Mouse (Mus musculus) myocyte (in vitro differentiated cells): ENCODE data around the gene Bcl9. TPM values are rescaled to one million over a fixed set of nuclear protein-coding genes. Genes with fewer than 3 reads are reported as not detected.

Experiments used
- H3K27me3 ChIP-seq: one replicate; pipeline ENCODE4 v1.6.1; 2011; ENCODE audit not compliant: control insufficient read depth, insufficient read depth, insufficient read length
- H3K36me3 ChIP-seq: one replicate; pipeline ENCODE4 v1.6.1; 2011; ENCODE audit not compliant: control insufficient read depth, insufficient read depth
- H3K4me2 ChIP-seq: one replicate; pipeline ENCODE4 v1.6.1; 2011; ENCODE audit warnings: low read depth, control low read depth
- H3K4me3 ChIP-seq: one replicate; pipeline ENCODE4 v1.5.1; 2011; ENCODE audit warnings: mild to moderate bottlenecking, control low read depth, moderate library complexity
- H3K79me2 ChIP-seq: one replicate; pipeline ENCODE4 v1.6.1; 2011; ENCODE audit not compliant: control insufficient read depth, insufficient read depth
- H3ac ChIP-seq: one replicate; pipeline ENCODE4 v1.6.1; 2011; ENCODE audit not compliant: control insufficient read depth, insufficient read length
- CEBPB ChIP-seq: IDR thresholded peaks from 2 replicates; pipeline ENCODE4 v1.6.1; 2011; ENCODE audit warnings: mild to moderate bottlenecking, moderate library complexity; ENCODE audit not compliant: poor library complexity, insufficient read depth, severe bottlenecking
- E2F4 ChIP-seq: IDR thresholded peaks from one replicate; pipeline ENCODE4 v1.6.1; 2011; ENCODE audit warnings: mild to moderate bottlenecking, control low read depth, moderate library complexity; ENCODE audit not compliant: insufficient read depth
- MAX ChIP-seq: IDR thresholded peaks from one replicate; pipeline ENCODE4 v1.6.1; 2011; ENCODE audit warnings: low read depth, mild to moderate bottlenecking, control low read depth
- MYOD1 ChIP-seq, 3 experiments: IDR thresholded peaks; one replicate each; pipeline ENCODE4 v1.6.1; 2011; ENCODE audit warnings: control low read depth in 2 of 3, low read depth in 2 of 3, mild to moderate bottlenecking in 2 of 3, moderate library complexity in 1 of 3; ENCODE audit not compliant: insufficient read length in 2 of 3, control insufficient read depth in 1 of 3
- MYOG ChIP-seq, 3 experiments: IDR thresholded peaks; one replicate each; pipeline ENCODE4 v1.6.1; 2011; ENCODE audit warnings: control low read depth in 2 of 3, low read depth in 2 of 3, mild to moderate bottlenecking in 2 of 3; ENCODE audit not compliant: insufficient read length in 2 of 3, control insufficient read depth in 1 of 3, insufficient read depth in 1 of 3
- POLR2A ChIP-seq: IDR thresholded peaks from one replicate; pipeline ENCODE4 v1.6.1; 2011; ENCODE audit warnings: low read depth, mild to moderate bottlenecking, control low read depth, moderate library complexity; ENCODE audit not compliant: insufficient read length
- POLR2AphosphoS2 ChIP-seq: IDR thresholded peaks from one replicate; pipeline ENCODE4 v1.6.1; 2011; ENCODE audit warnings: low read depth, control low read depth; ENCODE audit not compliant: insufficient read length
- REST ChIP-seq: IDR thresholded peaks from one replicate; pipeline ENCODE4 v1.6.1; 2011; ENCODE audit warnings: mild to moderate bottlenecking, control low read depth, moderate library complexity; ENCODE audit not compliant: insufficient read depth, insufficient read length
- SRF ChIP-seq: IDR thresholded peaks from one replicate; pipeline ENCODE4 v1.6.1; 2011; ENCODE audit warnings: low read depth; ENCODE audit not compliant: control insufficient read depth, insufficient read length
- TCF12 ChIP-seq: IDR thresholded peaks from one replicate; pipeline ENCODE4 v1.6.1; 2011; ENCODE audit warnings: mild to moderate bottlenecking, control low read depth; ENCODE audit not compliant: poor library complexity, insufficient read depth, severe bottlenecking
- TCF3 ChIP-seq: IDR thresholded peaks from one replicate; pipeline ENCODE4 v1.6.1; 2011; ENCODE audit warnings: low read depth, control low read depth; ENCODE audit not compliant: insufficient read length
- USF1 ChIP-seq: IDR thresholded peaks from one replicate; pipeline ENCODE4 v1.6.1; 2011; ENCODE audit warnings: low read depth, mild to moderate bottlenecking, control low read depth, moderate library complexity
- polyA plus RNA-seq: library from polyadenylated mRNA; unstranded; fragments of >200 nt; fragmentation: generic; extraction: Trizol; gene quantifications from one replicate; pipeline ENCODE4 v1.2.1, GENCODE M21; 2012; ENCODE audit warnings: missing spikeins

The Bcl9 gene
- polyA plus RNA-seq, 1 experiment: 5.7 TPM

DNA sequence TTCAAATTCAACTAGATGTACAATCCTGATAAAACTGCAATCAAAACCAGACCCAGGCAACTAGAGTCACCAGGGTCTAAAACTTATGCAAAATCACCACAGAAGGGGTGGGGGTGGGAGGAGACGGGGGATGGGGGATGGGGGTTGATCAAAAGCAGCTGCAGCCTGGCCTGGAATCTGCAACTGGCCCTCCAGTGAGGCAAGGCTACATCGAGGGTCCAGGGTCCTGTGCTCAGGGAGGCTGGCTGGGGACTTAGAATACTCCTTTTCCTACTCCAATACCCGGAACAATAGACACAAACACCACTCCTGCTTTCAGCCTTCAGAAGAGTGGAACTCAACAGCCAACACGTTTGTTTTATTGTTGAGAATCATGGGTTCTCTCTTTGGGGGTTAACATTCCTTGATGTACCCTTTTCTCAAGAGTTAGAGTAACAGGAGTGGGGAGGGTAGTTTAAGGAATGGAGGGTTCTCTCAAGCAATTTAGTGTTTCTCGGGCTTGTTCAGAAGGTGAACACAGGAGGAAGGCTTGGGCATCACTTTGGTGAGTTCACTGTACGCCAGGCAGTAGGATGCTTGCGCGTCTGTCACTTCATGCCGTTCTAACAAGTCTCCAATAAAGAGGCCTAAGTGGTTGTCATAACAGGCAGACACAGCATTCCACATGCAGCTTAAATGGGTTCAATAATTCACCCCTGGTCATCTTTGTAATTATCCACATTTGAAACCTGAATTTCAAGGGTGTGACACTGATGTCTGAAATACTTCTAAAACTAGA, 43.7 kb downstream of the Bcl9 start:
- no peak for TF ChIP-seq TCF3
- TF ChIP-seq POLR2A: no peak
- TF ChIP-seq MYOD1 (IDR thresholded peaks at IDR 0.05; ENCODE audit: control insufficient read depth in 1 of 3, insufficient read length in 2 of 3, low read depth in 2 of 3): no peak
- no peak for TF ChIP-seq REST
- no peak for TF ChIP-seq CEBPB
- Histone ChIP-seq H3K27me3 (no peaks in the 10 kb centered on the region), H3K36me3 (no peaks in the 10 kb centered on the region), H3ac (no peak overlapping the region), H3K4me2 (no peak overlapping the region), H3K79me2 (no peaks in the 10 kb centered on the region), H3K4me3 (no peak overlapping the region)

DNA sequence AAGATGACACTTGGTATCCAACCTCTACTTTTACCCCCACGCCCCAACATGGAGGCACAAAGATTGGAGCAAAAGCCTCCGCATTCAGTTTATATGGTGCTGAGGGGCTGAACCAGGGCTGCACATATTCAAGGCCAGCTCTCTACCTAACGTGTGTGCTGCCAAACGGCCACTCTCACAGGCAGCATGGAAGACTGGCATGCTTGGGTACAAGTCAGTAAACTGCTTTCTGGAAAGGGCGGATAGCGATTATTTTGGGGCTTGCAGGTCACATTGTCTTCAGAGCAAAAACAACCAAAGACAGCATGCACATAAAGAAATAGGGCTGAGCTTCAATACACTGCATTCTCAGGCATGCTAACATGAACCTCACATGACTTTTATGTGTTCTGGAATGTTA, 44.8 kb downstream of the Bcl9 start:
- no peak overlapping the region for H3ac ChIP-seq
- H3K4me3 ChIP-seq: no peak overlapping the region
- TF ChIP-seq MYOG (IDR thresholded peaks at IDR 0.05; ENCODE audit: control insufficient read depth in 1 of 3, insufficient read depth in 1 of 3, insufficient read length in 2 of 3, low read depth in 2 of 3) (no peak), POLR2A (no peak), USF1 (no peak), POLR2AphosphoS2 (no peak), REST (no peak), SRF (no peak), MYOD1 (IDR thresholded peaks at IDR 0.05; ENCODE audit: control insufficient read depth in 1 of 3, insufficient read length in 2 of 3, low read depth in 2 of 3) (no peak), E2F4 (no peak), MAX (no peak), TCF3 (no peak), CEBPB (no peak), TCF12 (no peak)
- H3K79me2 ChIP-seq: no peaks in the 10 kb centered on the region
- no peak overlapping the region for H3K4me2 ChIP-seq
- H3K36me3 ChIP-seq: no peaks in the 10 kb centered on the region
- H3K27me3 ChIP-seq: no peaks in the 10 kb centered on the region

DNA sequence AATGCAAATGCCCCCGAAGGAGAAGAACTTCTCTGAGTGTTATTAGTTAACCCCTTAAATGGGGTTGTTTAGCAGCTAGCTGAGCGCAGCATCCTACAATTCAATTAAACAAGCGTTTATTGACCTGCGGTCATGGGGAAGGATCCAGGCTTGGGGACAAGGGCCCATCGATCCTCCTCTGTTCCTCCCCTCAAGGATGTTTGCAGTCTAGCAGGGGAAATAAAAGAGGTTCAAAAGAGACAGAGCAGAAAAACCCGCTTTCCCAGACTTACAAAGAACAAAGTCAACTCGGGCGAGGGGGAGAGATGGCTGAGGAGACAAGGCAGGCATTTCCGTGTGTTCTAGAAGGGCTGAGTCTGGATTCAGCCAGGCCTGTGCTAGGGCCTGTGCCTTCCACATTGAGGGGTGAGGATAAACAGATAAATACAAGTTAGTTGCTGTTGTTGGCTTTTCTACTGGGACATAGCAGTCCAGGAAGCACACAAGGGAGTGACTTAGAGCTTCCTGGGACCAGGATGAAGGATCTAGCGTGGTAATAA, 55.0 kb downstream of the Bcl9 start:
- no peaks in the 10 kb centered on the region for H3K79me2 ChIP-seq
- TF ChIP-seq E2F4 (no peak), MAX (no peak), TCF12 (no peak), POLR2A (no peak), POLR2AphosphoS2 (no peak), TCF3 (no peak), MYOD1 (IDR thresholded peaks at IDR 0.05; ENCODE audit: control insufficient read depth in 1 of 3, insufficient read length in 2 of 3, low read depth in 2 of 3) (no peak), USF1 (no peak), MYOG (IDR thresholded peaks at IDR 0.05; ENCODE audit: control insufficient read depth in 1 of 3, insufficient read depth in 1 of 3, insufficient read length in 2 of 3, low read depth in 2 of 3) (no peak), REST (no peak), SRF (no peak), CEBPB (no peak)
- no peak overlapping the region for H3K4me2 ChIP-seq
- no peak overlapping the region for H3ac ChIP-seq
- H3K27me3 ChIP-seq: no peaks in the 10 kb centered on the region
- H3K36me3 ChIP-seq: no peaks in the 10 kb centered on the region
- H3K4me3 ChIP-seq: no peak overlapping the region

DNA sequence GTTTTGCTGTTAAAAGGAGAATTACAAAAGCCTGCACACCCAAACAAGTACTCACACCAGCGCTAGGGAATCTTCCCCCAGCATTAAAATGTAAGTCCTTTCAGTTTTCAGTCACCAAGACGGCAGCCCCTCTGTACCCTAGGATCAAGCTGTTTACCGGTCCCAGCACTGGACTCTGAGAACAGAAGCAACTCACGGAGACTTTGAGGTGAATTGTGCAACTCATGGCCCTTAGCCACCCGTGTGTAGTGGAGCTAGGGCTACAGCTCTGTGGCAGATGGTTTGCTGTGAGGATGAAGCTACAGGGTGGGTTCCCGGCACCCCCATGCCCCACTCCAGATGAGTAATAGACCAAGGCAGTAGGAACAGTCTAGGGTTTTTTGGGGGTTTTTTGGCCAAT, 55.9 kb downstream of the Bcl9 start:
- no peak overlapping the region for H3ac ChIP-seq
- no peaks in the 10 kb centered on the region for H3K79me2 ChIP-seq
- H3K36me3 ChIP-seq: no peaks in the 10 kb centered on the region
- H3K4me2 ChIP-seq: no peak overlapping the region
- H3K27me3 ChIP-seq: no peaks in the 10 kb centered on the region
- H3K4me3 ChIP-seq: no peak overlapping the region
- no peak for TF ChIP-seq TCF12
- no peak for TF ChIP-seq POLR2A
- TF ChIP-seq E2F4: no peak
- TF ChIP-seq POLR2AphosphoS2: no peak
- no peak for TF ChIP-seq SRF
- no peak for TF ChIP-seq REST
- no peak for TF ChIP-seq MAX
- no peak for TF ChIP-seq USF1
- TF ChIP-seq CEBPB: no peak
- no peak for TF ChIP-seq MYOD1 (IDR thresholded peaks at IDR 0.05; ENCODE audit: control insufficient read depth in 1 of 3, insufficient read length in 2 of 3, low read depth in 2 of 3)
- no peak for TF ChIP-seq MYOG (IDR thresholded peaks at IDR 0.05; ENCODE audit: control insufficient read depth in 1 of 3, insufficient read depth in 1 of 3, insufficient read length in 2 of 3, low read depth in 2 of 3)
- no peak for TF ChIP-seq TCF3
